Mouse (Mus musculus) forebrain, embryonic 11.5 days (tissue): ENCODE data around the gene Olfr618. TPM values are rescaled to one million over a fixed set of nuclear protein-coding genes. Genes with fewer than 3 reads are reported as not detected.
"Not testable (repeated sequence)": the region's sequence is repeated elsewhere in the genome, so short reads cannot be mapped to it uniquely, and the experiment has no call there.

Experiments used
- ATAC-seq: fragments of 200-750 bp; cut with Nextera tagmentation; replicated peaks from 2 replicates; pipeline ENCODE4 v1.8.0; 2017; ENCODE audit warnings: moderate TSS enrichment; ENCODE audit not compliant: low FRiP score
- DNase-seq: peaks from one replicate; pipeline ENCODE4 v3.0.0-alpha.2; 2017; ENCODE audit warnings: low spot score
- H3K27ac ChIP-seq: fragments of 300-500 bp; sonication (generic); 2 replicates; pipeline ENCODE4 v1.5.1; 2014; ENCODE audit warnings: low read depth, low read length
- H3K27me3 ChIP-seq: fragments of 300-500 bp; sonication (generic); 2 replicates; pipeline ENCODE4 v1.6.1; 2014; ENCODE audit warnings: mild to moderate bottlenecking, low read length, mixed read lengths; ENCODE audit not compliant: control insufficient read depth, insufficient read depth
- H3K36me3 ChIP-seq: fragments of 300-500 bp; sonication (generic); 2 replicates; pipeline ENCODE4 v1.6.1; 2014; ENCODE audit warnings: mild to moderate bottlenecking, low read length, moderate library complexity, mixed read lengths; ENCODE audit not compliant: control insufficient read depth, insufficient read depth
- H3K4me1 ChIP-seq: fragments of 300-500 bp; sonication (generic); replicated peaks from 2 replicates; pipeline ENCODE4 v1.6.1; 2014; ENCODE audit warnings: low read length, mixed read lengths; ENCODE audit not compliant: control insufficient read depth, insufficient read depth
- H3K4me2 ChIP-seq: fragments of 300-500 bp; sonication (generic); 2 replicates; pipeline ENCODE4 v1.6.1; 2014; ENCODE audit warnings: low read depth, mild to moderate bottlenecking, low read length, moderate library complexity, mixed read lengths; ENCODE audit not compliant: severe bottlenecking
- H3K4me3 ChIP-seq: fragments of 300-500 bp; sonication (generic); 2 replicates; pipeline ENCODE4 v1.5.1; 2014; ENCODE audit warnings: low read depth, low read length
- H3K9ac ChIP-seq: fragments of 300-500 bp; sonication (generic); 2 replicates; pipeline ENCODE4 v1.6.1; 2014; ENCODE audit warnings: low read length
- H3K9me3 ChIP-seq: fragments of 300-500 bp; sonication (generic); 2 replicates; pipeline ENCODE4 v1.6.1; 2016; ENCODE audit warnings: low read length, mixed read lengths; ENCODE audit not compliant: control insufficient read depth
- WGBS: fragments of 180-500 bp; shearing (Covaris S2); extraction: QIAGEN DNeasy Blood & Tissue Kit; methylation state at CpG from one replicate; pipeline ENCODE4 v1.1.7; 2014; 5-methylcytosine and 5-hydroxymethylcytosine counted together
- polyA plus RNA-seq: library from polyadenylated mRNA; unstranded; fragments of >200 nt; fragmentation: Nextera tagmentation; extraction: Ambion mirVana; gene quantifications from 2 replicates; pipeline ENCODE4 v1.2.1, GENCODE M21; 2014

Olfr618 gene
- polyA plus RNA-seq, result not detected in 2 replicates

DNA sequence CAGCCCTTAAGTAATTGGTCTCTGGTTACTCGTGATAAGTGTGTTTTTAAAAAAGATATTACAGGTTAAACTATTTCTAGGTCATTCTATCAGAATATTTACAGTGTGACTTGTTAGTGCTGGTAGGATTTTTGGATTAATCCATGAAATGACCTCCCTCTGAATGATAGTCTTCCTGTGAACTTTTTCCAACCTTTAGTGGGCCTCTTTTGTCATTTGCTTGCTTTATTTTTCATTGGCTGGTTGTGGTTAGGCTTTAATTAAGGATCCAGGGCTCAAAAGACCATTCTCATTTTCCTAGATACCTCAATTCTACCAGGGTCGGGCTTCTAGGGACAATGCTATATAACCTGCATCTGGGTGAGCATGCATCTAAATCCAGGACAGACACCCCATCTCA, at the start of gene Olfr618:
Gene Olfr618 (plus strand): TSS at position 301 of the 400 bp plus-strand sequence.
- Histone ChIP-seq H3K9me3 (no peaks in the 10 kb centered on the region), H3K4me2 (no peak within 1 kb of the TSS), H3K4me3 (no peak within 1 kb of the TSS), H3K27ac (no peak within 1 kb of the TSS), H3K4me1 (no peaks in the 10 kb centered on the region), H3K9ac (no peak within 1 kb of the TSS), H3K27me3 (no peaks in the 10 kb centered on the region), H3K36me3 (no peaks in the 10 kb centered on the region)
- 64% methylated on average over 2 of the region's 2 CpGs for WGBS
- ATAC-seq, result no peak
- no peak for DNase-seq

DNA sequence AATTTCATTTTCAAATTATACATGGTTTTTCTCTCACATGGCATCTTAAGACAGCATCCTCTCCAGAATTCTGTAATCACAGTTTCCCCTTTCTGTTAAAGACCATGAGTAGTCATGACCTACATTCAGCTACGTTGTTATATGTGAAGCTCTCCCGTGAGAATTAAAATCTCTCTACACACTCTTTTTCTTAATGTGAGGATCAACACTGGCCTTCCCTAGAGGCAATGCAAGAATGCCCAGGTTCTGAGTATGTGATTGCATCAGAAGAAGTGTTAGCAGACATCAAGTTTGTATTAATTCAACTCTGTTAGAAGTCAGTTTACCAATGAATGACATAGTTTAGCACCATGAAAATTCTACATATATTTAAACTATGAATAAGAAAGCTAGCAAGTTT, 47.3 kb upstream of the Olfr618 start, which contains the start of gene Olfr612:
Gene Olfr612 (minus strand): TSS at position 101 of the 400 bp plus-strand sequence.
- not testable (repeated sequence) for DNase-seq, ATAC-seq
- WGBS, result 85% methylated on average over 2 of the region's 2 CpGs

DNA sequence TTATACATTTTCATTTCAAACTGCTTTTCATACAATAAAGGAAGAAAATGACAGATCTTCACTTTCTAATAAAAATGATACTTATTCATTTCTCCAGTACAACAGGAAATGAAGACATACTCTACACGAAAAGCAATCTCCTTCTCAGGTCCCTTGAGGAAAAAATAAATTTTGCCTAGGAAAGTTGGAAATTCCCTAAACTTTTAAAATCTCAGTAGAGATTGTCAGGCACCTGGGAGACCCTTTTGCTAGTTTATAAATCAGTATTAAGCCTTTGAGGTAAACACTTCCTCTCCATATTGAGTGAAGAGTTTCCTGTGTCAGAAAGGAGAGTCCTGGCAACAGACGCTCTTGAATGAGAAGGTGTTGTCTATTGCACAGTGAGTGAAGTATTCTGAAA, 42.1 kb upstream of the Olfr618 start, which contains the start of gene Olfr613:
Gene Olfr613 (plus strand): TSS at position 301 of the 400 bp plus-strand sequence.
- no peaks in the 10 kb centered on the region for H3K27me3 ChIP-seq
- no peak within 1 kb of the TSS for H3K27ac ChIP-seq
- no peak within 1 kb of the TSS for H3K9ac ChIP-seq
- H3K36me3 ChIP-seq, result no peaks in the 10 kb centered on the region
- no peak within 1 kb of the TSS for H3K4me2 ChIP-seq
- 86% methylated on average over 2 of the region's 2 CpGs for WGBS
- H3K9me3 ChIP-seq, result no peaks in the 10 kb centered on the region
- DNase-seq, result no peak
- ATAC-seq, result no peak
- H3K4me1 ChIP-seq, result no peaks in the 10 kb centered on the region
- no peak within 1 kb of the TSS for H3K4me3 ChIP-seq

More for the DNA sequence above, 47.3 kb upstream of the Olfr618 start, which contains the start of gene Olfr612:
- H3K4me2 ChIP-seq, H3K27ac ChIP-seq, H3K9me3 ChIP-seq, H3K4me3 ChIP-seq, H3K27me3 ChIP-seq, H3K9ac ChIP-seq, H3K4me1 ChIP-seq, H3K36me3 ChIP-seq: not testable (repeated sequence)

DNA sequence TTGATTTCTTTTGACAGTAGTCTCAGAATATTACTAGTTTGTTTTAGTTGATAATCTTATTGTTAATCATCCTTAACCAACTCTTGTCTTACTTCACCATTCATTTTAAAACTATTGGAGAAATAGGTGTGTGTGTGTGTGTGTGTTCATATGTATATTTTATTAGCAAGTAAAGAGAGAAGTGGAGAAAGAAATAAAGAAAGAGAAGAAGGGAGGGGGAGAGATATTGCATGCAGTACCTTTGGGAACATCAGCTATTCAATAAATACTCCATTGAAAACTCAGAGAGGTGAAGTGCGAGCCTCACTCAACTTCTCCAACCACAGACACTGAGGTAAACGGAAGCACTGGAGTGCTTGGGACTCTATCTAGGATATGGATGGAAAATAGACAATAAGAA, 34.1 kb upstream of the Olfr618 start, which contains the start of gene Olfr615:
Gene Olfr615 (plus strand): TSS at position 301 of the 400 bp plus-strand sequence.
- H3K4me3 ChIP-seq, result no peak within 1 kb of the TSS

DNA sequence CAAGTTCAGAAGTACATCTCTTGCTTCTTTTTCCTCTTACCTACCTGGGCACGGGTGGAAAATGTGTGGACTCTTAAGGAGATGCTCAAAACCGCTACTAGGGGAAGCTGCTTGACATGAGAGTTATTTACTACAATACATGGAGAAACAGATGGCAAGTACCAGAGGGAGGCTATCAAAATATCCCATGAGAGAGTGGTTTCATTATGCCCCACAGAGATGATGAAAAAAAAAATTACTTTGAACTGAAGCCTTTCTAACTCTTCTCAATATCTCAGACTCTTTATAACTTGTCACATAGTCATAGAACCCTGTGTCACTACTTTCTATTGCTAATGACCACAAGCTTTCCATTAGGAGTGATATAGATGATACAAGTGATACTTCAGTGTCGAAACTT, 20.9 kb upstream of the Olfr618 start, which contains the start of gene Olfr616:
Gene Olfr616 (minus strand): TSS at position 101 of the 400 bp plus-strand sequence.
- H3K4me1 ChIP-seq, result no peaks in the 10 kb centered on the region
- H3K9me3 ChIP-seq, result no peaks in the 10 kb centered on the region
- H3K27ac ChIP-seq, result no peak within 1 kb of the TSS
- no peaks in the 10 kb centered on the region for H3K36me3 ChIP-seq
- no peak within 1 kb of the TSS for H3K9ac ChIP-seq
- 87% methylated on average over 3 of the region's 3 CpGs for WGBS
- H3K27me3 ChIP-seq, result no peaks in the 10 kb centered on the region
- no peak for ATAC-seq
- no peak within 1 kb of the TSS for H3K4me2 ChIP-seq
- DNase-seq, result no peak
- H3K4me3 ChIP-seq, result no peak within 1 kb of the TSS

More for the DNA sequence above, 34.1 kb upstream of the Olfr618 start, which contains the start of gene Olfr615:
- Histone ChIP-seq H3K36me3 (no peaks in the 10 kb centered on the region), H3K27me3 (no peaks in the 10 kb centered on the region), H3K4me2 (no peak within 1 kb of the TSS), H3K4me1 (no peaks in the 10 kb centered on the region), H3K9ac (no peak within 1 kb of the TSS), H3K9me3 (no peaks in the 10 kb centered on the region), H3K27ac (no peak within 1 kb of the TSS)
- WGBS, result 88% methylated on average over 2 of the region's 2 CpGs
- DNase-seq (no peak), ATAC-seq (no peak)

DNA sequence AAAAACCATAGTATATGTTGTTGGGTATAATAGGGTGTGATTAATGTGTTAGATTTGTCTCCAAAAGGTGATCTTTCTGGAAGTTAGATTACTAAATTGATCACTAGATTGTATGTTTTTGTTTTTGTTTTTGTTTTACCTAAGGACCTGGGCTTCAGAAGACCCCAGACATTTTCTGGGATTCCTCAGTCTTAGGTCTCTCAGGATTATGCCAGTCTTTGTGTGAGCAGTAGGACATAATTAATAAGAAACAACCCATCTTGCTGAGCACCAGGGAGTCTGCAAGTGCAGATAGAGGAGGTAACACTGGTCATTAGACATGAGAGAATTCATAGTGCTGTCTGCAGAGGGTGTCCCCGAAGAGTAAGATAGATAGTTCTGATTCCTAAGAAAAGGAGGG, 17.1 kb upstream of the Olfr618 start, which contains the start of gene Olfr617:
Gene Olfr617 (plus strand): TSS at position 301 of the 400 bp plus-strand sequence.
- Histone ChIP-seq H3K9ac (no peak within 1 kb of the TSS), H3K27me3 (no peaks in the 10 kb centered on the region), H3K4me3 (no peak within 1 kb of the TSS), H3K36me3 (no peaks in the 10 kb centered on the region), H3K4me2 (no peak within 1 kb of the TSS), H3K9me3 (no peaks in the 10 kb centered on the region), H3K27ac (no peak within 1 kb of the TSS), H3K4me1 (no peaks in the 10 kb centered on the region)
- DNase-seq (no peak), ATAC-seq (no peak)
- WGBS, result 90% methylated on average over 1 of the region's 1 CpGs

DNA sequence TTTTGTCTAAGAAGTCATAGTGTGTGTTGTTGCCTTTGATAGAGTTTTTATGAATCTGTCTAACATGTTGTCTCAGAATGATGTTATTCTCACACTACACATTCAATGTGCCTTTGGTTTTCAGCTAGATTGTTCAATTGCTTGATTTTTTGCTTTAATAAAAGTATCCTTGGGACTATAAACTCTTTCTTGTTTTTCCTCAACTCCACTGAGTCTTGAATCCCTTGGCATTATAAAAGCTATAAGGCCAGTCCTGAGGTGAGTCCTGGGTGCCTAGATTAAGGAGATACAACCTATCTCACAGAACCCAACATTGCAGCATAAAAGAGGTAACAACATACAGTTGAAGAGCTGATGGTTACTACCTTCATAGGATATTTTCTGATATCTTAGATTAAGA, 10.4 kb downstream of the Olfr618 start, which contains the start of gene Olfr619:
Gene Olfr619 (plus strand): TSS at position 301 of the 400 bp plus-strand sequence.
- Histone ChIP-seq H3K9ac (no peak within 1 kb of the TSS), H3K4me1 (no peaks in the 10 kb centered on the region), H3K9me3 (no peaks in the 10 kb centered on the region), H3K4me3 (no peak within 1 kb of the TSS), H3K36me3 (no peaks in the 10 kb centered on the region), H3K27me3 (no peaks in the 10 kb centered on the region), H3K4me2 (no peak within 1 kb of the TSS), H3K27ac (no peak within 1 kb of the TSS)
- ATAC-seq (no peak), DNase-seq (no peak)

DNA sequence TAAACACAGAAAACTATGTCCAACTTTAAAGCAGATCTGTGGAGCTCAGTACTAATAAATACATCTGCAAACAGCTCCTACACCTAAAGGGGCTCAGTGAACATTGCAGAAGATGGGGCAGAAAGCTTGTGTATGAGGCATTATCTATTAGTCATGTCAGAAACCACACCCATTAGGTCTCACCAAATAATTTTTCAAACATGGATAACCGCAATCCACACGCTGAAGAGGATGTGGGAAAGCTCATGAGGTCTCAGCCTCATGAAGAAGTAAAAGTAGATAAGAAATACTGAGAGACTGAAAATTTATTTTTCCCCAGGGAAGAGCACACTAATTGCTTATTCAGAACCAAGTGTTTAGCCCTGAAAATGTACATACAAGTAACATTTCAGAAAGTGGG, 17.5 kb downstream of the Olfr618 start:
- Histone ChIP-seq H3K4me1 (no peaks in the 10 kb centered on the region), H3K36me3 (no peaks in the 10 kb centered on the region), H3K4me3 (no peak overlapping the region), H3K9ac (no peak overlapping the region), H3K27ac (no peak overlapping the region), H3K9me3 (no peaks in the 10 kb centered on the region), H3K4me2 (no peak overlapping the region), H3K27me3 (no peaks in the 10 kb centered on the region)
- 84% methylated on average over 2 of the region's 2 CpGs for WGBS
- ATAC-seq (no peak), DNase-seq (no peak)

DNA sequence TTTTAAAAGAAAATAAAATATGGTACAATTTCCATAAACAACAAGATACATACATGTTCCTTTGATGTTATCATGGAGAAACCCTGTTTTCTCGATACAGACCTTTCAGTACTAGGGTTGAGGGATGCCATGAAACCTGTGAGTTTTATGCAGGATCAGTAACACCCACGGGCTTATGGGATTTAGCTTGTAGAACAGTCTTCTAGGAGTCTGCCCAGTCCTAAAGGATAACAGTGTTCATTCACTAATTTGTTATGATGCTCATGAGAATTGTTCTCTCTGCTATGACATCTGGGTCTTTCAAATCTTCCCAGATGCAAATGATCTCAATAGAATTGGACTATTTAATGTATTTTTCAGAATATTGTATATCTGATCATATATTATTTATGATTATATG, 22.5 kb downstream of the Olfr618 start, which contains the start of gene Olfr620:
Gene Olfr620 (minus strand): TSS at position 101 of the 400 bp plus-strand sequence.
- Histone ChIP-seq H3K36me3 (no peaks in the 10 kb centered on the region), H3K27me3 (no peaks in the 10 kb centered on the region), H3K4me1 (no peaks in the 10 kb centered on the region), H3K27ac (no peak within 1 kb of the TSS), H3K4me2 (no peak within 1 kb of the TSS), H3K9ac (no peak within 1 kb of the TSS), H3K4me3 (no peak within 1 kb of the TSS), H3K9me3 (no peaks in the 10 kb centered on the region)
- 78% methylated on average over 2 of the region's 2 CpGs for WGBS
- ATAC-seq, result no peak
- no peak for DNase-seq
